Mouse (Mus musculus) cerebellum, adult 8-10 months (tissue): ENCODE results near the gene H2afy.
A peak's percentile ranks its signal among the peaks of the same experiment; 100 is the strongest.

Experiments used
- DNase-seq: peaks from one replicate; pipeline ENCODE4 v3.0.0; 2022

The H2afy gene

DNA sequence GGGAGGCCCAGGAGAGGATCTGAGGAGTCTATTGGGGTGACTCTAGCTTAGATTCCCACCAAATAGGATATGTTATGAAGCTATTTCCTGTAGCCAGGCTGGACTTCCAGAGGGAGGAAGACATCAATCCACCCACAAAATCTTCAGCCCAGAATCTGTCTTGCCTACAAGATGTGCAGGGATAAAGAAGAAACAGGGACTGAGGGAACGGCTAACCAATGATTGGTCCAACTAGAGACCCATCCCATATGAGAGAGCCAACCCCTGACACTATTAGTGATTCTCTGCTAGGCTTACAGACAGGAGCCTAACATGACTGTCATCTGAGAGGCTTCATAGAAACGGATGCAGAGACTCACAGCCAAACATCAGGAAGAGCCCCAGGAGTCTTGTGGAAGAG is 7.9 kb upstream of the H2afy start:
- no peak for DNase-seq

DNA sequence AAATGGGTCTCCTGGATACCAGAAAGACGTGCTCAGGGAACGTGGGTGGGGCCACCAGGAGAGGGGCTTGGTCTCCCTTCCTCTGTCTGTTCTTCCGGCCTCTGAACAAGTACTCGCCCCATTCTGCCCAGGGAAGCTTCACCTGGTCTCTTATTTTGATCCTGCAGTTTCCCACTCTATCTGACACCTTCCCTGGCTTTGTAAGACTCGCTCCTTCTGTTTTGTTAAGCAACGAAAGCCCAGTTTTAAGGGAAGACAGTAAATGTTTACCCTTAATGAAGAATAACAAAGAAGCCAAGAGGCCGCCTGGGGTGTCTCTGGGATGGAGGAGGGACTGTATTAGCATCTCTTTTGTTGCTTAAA is 7.0 kb upstream of the H2afy start:
- DNase-seq, result no peak

DNA sequence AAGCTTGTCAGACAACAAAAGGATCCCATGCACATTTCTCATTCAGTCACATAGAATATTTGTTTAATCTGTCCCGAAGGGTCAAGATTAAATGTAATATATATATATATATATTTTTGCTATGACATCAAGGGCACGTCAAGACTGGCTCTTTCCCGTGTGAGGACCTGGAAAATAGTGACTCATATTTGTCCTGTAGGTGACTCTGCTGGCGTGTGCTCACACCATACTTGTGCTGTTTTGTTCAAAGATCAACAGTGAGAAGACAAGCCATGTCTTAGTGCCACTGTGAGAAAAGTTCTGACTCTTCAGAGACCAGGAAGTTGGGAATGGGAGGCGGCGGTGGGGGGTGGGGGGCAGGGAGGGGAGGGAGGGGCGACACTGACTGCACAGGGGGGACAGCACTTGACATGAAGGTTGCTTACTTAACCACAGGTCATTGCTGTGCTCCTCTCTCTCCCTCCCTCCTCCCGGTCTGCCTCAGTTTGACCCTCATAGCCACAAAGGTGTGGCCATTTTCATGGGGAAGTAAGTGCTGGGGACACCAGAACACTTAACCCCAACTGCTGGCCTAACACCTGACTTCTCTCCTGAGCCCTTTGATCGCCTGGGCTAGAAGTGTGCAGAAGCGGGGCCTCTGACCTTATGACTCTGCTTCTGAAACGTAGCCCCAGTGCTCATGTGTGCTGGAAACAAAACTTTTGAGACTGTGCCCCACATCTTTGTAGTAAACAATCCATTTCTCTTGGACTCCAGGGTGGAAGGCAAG is 6.4 kb upstream of the H2afy start:
- no peak for DNase-seq

DNA sequence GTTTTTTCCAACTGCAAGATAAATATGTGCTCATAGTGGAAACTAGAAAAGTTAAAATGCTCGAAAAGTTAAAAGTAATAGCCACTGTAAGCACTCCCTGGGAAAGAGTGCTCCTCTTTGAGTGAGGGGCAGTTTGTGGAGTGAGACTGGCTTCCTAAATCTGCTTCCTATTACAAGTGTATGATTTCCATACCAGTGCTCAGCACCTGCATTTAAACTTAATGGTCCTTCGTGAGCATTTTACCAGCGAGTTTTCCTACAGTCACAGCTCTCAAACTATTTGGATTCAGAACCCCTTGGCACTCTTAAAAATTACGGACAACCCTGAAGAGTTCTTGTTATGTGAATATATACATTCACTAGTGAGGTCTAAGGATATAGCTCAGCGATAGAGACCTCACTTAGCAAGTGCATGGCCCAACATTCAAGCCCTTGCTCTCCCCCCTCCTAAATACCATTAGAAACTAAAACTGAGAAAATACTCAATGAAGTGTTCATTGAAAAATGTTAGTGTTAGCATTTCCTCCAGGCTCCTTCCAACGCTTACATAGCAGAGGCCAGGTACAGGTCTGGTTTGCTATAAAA is 3.1 kb upstream of the H2afy start:
- DNase-seq, result no peak

DNA sequence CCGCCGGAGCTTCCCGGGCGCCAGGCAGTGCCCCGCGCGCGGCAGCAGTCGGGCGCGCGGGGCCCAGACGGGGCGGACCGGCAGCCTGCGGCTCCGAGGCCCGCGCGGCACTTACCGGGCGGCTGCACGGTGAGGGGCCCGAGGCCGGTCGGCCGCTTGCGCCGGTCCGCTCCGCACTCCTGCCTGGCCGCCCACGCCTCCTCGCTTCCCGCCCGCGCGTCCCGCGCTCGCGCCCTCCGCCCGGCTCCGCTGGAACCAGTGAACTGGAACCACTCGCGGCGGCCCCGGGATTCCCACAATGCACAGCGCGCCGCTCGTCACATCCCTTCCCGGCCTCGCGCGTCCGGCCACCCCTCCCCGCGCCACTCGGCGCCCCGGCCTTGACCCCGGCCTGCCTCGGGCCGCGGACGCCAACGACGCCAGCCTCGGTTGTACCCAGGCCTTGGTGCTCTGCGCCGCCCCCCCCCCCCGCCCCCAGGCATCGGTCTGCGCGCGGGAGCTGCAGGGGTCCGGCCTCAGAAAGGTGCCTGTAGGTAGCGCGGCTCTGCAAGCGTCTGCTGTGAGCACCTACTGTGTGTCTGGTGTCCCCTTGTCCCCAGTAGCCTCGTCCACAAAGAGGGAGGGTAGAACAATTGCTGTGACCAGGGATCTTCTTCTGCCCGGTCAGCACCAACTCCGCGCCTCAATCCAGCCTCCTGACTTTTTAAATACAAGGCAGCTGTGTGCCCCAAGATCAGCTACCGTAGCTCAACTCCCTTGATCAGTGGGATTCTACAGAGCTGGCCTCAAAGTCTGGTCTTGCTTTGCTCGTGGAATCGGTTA is 719 bp downstream of the H2afy start:
- peak; percentile 85 for DNase-seq

DNA sequence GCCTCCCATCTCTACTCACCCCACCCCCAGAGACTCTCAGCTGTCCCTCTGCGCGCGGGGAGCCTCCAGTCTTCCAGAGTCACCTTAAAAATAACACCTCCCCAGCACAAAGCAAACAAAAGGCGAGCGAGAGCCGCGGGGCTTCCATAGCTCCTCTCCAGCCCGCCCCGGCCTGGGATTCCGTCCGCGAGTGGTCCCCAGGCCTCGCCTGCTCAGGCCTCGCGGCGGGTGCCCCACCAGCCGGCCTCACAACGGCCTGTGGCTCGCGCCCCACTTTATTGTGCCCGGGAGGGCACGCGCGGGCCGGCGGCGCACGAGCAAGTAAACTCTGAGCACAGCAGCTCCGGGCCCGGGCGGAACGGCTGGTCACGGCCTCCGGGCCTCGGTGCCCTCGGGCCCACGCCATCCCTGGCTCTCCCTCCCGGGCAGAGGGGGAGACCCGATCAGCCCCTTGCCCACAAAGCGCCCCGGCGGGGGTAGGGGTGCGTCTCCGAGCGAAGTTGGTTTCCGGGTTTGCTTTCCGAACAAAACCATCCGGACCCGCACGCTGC is 1.5 kb downstream of the H2afy start:
- peak; percentile 21 for DNase-seq

DNA sequence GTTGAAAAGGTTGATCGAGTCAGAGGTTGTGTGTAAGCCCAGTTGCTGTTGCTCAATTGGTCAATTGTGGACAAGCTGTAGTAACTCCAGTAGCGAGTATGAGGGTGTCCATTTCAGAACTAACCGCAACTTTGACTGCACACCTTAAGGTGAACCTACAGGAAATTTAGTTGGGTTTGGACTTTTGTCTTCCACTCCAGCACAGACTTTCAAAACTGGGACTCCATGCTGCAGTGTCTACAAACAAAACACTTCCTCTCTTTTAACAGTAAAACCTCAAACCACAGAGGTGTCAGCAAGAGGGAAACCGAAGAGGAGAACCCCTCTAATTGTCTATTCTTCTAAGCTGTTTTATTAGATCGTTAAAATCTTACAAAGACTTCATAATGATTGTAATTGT is 2.1 kb downstream of the H2afy start:
- DNase-seq, result no peak

DNA sequence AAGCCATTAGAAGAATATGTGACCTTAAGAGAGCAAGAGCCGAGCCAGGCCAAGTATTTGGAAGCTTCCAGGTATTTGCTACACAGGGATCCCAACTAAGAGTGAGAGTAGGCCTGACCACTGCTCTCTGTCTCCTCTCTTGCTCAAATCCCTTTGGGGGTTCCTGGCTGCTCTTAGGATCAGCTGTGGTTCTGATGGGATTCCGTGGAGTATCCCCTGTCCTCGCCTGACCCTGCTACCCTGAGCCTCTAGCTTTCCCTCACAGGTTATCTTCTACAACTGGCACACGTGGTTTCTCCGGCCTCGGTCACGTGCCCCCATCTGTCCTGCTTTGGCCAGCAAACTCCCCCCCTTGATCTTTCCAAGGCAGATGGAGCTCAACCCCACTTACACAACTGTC is 3.2 kb downstream of the H2afy start:
- no peak for DNase-seq

DNA sequence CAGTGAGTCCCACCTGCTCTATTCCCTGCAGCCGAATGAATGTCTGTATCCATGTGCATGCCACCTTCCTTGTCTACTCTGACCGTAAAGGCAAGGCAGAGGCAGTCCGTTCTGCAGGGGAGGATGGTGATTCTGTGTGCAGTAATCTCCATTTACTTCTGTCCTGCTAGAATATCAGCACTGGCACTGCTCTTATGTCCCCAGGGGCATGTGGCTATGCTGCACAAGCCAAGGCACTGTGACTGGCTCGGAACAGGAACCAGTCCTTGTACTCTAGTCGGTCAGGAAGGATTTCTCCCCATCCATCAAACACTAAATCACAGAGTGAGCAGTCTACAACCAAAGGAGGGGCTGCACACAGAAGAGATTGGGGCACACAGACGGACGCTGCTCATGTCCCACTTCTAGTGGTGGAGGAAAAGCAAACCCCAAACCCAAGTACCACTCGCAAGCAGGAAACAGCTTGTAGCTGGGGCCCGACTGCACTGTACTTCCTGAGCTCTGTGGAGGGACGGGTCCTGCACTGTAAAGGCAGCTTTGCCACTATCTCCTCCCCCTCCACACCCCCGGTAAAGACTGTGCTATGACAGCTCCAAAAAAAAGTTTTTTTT is 3.7 kb downstream of the H2afy start:
- DNase-seq, result no peak

DNA sequence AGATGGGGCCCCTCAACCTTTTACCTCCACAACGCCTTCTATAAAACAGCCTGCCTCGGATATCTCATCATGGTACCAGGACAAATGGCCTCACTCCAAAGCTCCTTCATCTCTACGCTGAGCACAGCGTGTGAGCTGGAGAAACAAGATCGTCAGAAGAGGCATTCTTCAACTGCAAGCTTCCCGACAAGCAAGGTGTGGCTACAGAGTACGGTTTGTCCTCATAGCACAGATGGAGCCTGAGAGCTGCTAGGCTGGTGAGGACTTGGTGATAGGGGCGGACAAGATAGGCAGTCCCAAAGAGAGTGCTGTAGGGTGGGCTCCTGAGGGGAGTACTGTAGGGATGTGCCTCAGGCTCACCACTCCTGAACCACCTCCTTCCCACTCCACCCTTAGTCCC is 5.6 kb downstream of the H2afy start:
- DNase-seq, result no peak

DNA sequence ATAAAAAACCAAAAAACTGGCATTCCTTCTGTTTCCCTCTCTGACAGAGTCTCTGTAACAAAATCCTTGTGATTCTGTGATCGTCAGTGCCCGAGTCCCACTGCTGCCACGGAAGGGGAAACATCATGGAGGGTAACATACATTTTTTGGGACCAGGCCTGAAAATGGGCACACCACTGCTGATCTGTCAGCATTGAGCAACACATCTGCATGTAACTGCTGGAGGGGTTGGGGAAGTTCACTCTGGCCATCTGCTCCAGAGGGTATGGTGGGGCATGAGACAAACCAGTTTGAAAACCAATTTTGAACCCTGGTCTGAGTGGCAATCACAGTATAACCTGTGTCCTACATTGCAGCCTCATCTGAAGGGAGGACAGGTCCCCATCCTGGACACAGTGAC is 6.6 kb downstream of the H2afy start:
- no peak for DNase-seq

DNA sequence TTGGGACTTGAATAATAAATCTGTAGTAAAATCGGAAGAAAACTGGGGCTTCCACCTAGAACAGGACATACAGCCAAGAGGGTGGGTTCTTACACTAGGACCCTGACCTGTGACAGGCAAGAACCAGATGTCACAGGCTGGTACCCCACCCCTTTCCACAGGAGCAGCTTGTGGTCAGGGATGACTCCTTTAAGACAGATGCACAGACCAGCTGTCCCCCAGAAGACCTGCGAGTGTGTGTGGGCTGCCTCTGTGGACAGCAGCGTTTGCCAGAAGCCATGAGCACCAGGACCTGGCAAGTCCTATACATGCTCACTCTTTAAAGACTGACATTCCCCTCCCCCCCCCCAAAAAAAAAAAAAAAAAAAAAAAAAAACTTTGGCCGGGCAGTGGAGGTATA is 7.1 kb downstream of the H2afy start:
- DNase-seq, result no peak

DNA sequence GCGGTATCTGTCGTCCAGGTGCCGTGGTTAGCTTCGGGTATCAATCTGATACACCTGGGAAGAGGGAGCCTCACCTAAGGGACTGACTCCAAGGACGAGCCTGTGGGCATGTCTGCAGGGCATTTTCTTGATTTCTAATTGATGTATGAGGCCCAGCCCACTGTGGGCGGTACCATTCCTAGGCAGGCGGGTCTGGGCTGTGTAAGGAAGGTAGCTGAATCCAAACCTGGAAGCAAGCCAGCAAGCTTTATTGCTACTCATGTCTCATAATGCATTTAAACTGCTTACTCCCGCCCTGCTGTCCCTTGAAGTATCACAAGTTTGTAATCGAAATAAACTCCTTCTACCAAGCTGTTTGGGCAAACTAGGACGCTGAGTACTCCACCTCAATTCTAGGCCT is 10.5 kb downstream of the H2afy start:
- no peak for DNase-seq

DNA sequence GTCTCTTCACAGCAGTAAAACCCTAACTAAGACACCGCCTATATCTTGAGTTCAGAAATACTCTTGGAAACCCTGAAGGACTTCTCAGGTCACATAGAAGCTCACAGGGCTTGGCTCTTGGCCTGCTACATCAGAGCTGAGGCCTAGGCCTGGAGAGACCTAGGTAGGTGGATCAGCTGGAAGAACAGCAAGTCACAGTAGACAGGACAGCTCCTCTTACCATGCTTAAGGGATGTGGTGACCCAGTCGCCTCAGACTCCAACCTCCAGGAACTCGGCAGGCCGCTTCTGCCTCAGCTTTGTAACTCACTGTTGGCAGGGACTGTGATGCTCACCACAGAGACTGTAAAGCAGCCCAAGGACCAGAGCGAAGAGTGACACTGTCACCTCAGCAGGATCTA is 13.1 kb downstream of the H2afy start:
- DNase-seq, result no peak

DNA sequence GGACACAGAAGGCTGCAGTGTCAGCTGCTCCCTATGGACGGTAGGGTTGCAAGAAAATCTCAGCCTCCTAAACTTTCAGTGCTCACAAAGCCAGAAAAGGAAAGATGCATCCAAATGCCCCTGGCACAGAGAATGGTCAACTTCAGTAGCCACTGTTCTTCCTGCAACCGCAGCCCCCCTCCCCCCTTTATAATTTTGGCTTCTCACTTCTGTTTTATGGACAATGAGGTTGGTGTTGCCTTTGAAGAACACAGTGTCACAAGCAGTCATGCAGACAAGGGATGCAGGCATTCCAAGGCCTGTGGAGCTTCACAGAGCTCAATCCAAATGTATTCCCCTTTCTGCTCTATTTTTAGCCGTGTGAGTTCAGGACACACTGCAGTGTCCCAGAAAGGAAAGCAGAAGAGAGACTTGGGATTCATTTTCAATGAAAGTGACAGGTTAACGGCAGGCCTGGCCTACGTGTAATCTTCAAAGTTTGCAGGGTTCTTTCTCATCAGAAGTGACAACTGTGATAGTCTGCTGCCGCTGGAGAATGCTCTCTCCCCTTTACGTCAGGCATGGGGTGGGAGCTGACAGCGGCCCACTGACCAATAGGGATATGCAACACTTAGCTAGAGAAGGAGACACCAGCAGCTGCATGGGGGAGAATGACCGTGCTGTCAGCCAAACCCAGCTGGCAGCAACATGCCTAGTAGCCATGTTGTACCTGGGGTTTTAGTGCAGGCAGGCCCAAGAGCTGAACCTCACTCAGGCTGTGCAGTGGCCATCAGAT is 18.0 kb downstream of the H2afy start:
- DNase-seq, result no peak

DNA sequence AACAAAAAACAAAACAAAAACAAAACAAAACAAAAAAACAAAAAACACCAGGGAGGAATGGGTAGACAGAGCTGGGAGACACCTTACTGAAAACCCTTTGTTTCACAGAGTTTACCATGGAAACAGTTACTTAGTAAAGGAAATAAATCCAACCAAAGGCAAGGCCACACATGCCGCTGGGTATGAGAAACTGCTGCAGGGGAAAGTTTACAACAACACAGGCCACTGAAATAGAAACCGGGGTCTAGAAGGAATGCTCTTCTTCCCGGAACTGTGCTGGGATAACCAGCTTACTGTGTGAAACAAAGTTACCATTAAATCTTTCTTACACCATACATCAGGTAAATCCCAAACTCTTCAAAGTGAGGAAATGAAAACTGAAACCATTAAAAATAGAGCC is 20.3 kb downstream of the H2afy start:
- DNase-seq, result no peak

DNA sequence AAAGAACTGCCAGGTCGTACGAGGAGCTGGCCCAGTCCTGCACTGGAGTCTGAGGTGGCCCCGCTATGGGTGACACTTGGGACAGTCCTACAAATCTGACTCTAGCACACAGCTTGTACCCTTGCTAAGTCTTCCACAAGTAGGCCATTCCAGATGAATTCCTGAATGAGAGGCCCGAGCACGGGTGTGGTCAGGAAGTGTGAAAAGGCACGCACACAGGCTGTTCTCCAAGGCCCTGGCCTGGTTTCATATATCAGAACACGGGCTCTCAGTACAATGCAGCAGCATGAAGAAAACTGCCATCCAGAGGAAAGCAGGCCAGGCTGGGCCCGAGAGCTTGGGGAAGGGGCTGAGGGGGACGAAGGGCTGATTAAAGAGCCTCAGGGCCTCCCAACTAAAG is 20.8 kb downstream of the H2afy start:
- no peak for DNase-seq

DNA sequence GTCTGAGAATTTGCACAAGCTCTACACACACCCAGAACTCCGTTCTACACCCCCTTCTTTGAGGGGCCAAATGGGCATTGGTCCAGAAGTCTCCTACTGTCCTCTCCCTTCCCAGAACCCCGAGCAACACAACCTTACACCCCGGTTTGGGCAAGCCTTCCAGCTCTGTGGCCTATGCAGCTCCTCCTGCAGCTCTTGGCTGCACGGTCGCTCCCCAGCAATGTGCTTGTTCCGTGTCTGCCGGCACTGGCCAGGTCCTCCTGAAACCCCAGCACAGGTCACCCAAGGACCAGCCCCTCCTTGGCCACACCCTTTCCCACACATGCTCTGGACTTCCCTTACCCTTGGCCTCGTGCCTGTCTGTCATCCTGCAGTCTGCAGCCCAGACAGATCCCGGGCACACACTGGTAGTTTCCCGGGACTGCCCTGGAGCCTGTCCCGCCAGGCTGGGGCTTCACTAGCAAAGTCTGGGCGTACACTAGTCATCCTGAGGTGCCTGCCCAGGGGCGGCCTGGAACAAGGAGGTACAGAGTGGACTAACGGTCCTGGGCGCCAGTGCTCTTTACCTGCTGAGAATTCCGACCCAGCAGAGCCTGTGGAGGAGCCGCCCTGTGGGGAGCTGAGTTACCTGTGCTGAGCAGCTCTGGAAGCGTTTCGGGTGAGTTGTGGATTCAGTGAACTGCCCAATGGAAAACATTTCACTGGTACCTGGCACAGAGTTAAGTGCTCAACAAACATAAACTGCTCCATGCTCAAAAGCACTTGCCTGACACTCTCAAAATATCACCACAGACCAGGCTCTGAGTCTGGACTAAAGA is 22.5 kb downstream of the H2afy start:
- DNase-seq, result peak; percentile 31

DNA sequence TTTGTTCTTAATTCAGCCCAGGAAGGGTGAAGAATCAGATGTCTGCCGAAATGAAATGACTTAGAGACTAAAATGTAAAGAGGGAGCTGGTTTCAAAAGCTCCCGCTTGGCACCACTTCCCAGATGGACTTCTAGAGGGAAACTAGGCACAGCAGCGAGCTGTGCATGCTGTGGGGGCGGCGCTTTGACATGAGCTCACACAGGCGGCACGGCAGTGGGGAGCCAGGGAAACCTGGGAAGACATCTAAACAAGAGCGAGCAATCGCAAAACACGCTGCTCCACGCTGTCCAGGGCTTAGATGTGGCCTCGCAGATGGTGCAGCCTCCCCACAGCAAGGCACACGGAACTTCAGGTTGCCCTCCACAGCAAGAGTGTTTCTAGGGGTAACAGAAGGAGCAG is 23.2 kb downstream of the H2afy start:
- DNase-seq, result peak; percentile 41

DNA sequence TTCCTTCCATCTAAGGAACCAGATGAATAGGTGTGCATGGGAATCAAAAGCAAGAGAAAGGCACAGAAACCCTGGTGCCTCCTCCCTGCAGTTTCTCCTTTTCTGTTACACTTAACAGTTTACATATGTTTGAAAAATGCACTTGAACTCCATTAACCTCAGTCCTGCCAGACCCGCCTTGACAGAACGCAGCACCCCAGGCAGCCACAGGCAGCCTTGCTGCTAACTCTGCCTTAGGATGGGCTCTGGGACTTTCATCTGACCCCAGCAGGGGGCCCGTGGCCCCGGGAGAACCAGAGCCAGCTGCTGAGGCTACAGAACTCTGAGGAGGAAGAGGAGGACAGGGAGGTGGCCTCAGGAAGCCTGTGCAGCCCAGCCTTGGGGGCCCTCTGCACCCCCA is 23.7 kb downstream of the H2afy start:
- no peak for DNase-seq

DNA sequence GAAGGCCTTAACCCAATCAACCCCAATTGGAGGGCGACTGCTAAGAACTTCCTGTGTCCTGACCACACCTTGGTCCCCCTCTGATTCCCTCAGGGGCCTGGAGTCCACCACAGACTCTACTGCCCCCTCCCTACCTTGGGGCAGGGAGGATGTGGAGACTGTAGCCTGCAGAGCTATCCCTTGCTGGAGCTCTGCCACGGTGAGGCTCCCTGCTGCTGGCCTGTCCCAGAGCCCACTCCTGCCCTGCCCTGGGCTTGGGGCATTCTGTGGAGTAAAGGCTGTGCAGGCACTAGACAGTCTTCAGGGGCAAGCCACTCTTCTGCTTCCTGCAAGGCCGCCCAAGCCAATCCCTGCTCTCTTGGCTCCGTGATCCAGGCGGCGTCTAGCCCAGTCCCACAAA is 24.6 kb downstream of the H2afy start:
- DNase-seq, result no peak
